Mouse (Mus musculus): Measurements from ENCODE around the gene Capns1.

GRCm38 (mm10) chr7:30181308-30181707 is 17.3 kb downstream of the Capns1 start:
- TF ChIP-seq GATA1 (IDR thresholded peaks at IDR 0.05; ENCODE audit: low read length) (no peak), TAL1 (IDR thresholded peaks at IDR 0.05; ENCODE audit: low read length) (no peak)
